Mouse (Mus musculus) liver, embryonic 13.5 days (tissue): Measurements from ENCODE around the gene Pnpla2. TPM values are rescaled to one million over a fixed set of nuclear protein-coding genes. Genes with fewer than 3 reads are reported as not detected.
A peak's percentile ranks its signal among the peaks of the same experiment; 100 is the strongest.
"Not testable (repeated sequence)": the region's sequence is repeated elsewhere in the genome, so short reads cannot be mapped to it uniquely, and the experiment has no call there.

Source experiments
- ATAC-seq: fragments of 200-750 bp; cut with Nextera tagmentation; 2 replicates; pipeline ENCODE4 v1.8.0; 2017; ENCODE audit warnings: low read depth, mild to moderate bottlenecking, moderate number of reproducible peaks, moderate library complexity
- DNase-seq: peaks from one replicate; pipeline ENCODE4 v3.0.0; 2022
- H3K27ac ChIP-seq: fragments of 300-500 bp; sonication (generic); 2 replicates; pipeline ENCODE4 v1.5.1; 2015; ENCODE audit warnings: moderate library complexity, mild to moderate bottlenecking, inconsistent platforms
- H3K27me3 ChIP-seq: fragments of 300-500 bp; sonication (generic); 2 replicates; pipeline ENCODE4 v1.6.1; 2015; ENCODE audit warnings: mild to moderate bottlenecking, inconsistent platforms
- H3K36me3 ChIP-seq: fragments of 300-500 bp; sonication (generic); 2 replicates; pipeline ENCODE4 v1.6.1; 2015; ENCODE audit warnings: mild to moderate bottlenecking, inconsistent platforms
- H3K4me1 ChIP-seq: fragments of 300-500 bp; sonication (generic); replicated peaks from 2 replicates; pipeline ENCODE4 v1.6.1; 2015; ENCODE audit warnings: inconsistent platforms
- H3K4me2 ChIP-seq: fragments of 300-500 bp; sonication (generic); 2 replicates; pipeline ENCODE4 v1.6.1; 2015; ENCODE audit warnings: inconsistent platforms, mild to moderate bottlenecking, moderate library complexity
- H3K4me3 ChIP-seq: fragments of 300-500 bp; sonication (generic); replicated peaks from 2 replicates; pipeline ENCODE4 v1.5.1; 2015; ENCODE audit warnings: mild to moderate bottlenecking, inconsistent platforms
- H3K9ac ChIP-seq: fragments of 300-500 bp; sonication (generic); 2 replicates; pipeline ENCODE4 v1.6.1; 2015; ENCODE audit warnings: mild to moderate bottlenecking, inconsistent platforms
- H3K9me3 ChIP-seq: fragments of 300-500 bp; sonication (generic); replicated peaks from 2 replicates; pipeline ENCODE4 v1.6.1; 2016; ENCODE audit warnings: inconsistent platforms
- WGBS: fragments of 180-500 bp; shearing (Covaris S2); methylation state at CpG from one replicate; pipeline ENCODE4 v1.1.7; 2015; ENCODE audit not compliant: insufficient replicate concordance; 5-methylcytosine and 5-hydroxymethylcytosine counted together
- polyA plus RNA-seq: library from polyadenylated mRNA; unstranded; fragments of >200 nt; fragmentation: Nextera tagmentation; extraction: Ambion mirVana; gene quantifications from 2 replicates; pipeline ENCODE4 v1.2.1, GENCODE M21; 2015

Gene Pnpla2
- 11.9 and 13.8 TPM in 2 replicates for polyA plus RNA-seq

DNA sequence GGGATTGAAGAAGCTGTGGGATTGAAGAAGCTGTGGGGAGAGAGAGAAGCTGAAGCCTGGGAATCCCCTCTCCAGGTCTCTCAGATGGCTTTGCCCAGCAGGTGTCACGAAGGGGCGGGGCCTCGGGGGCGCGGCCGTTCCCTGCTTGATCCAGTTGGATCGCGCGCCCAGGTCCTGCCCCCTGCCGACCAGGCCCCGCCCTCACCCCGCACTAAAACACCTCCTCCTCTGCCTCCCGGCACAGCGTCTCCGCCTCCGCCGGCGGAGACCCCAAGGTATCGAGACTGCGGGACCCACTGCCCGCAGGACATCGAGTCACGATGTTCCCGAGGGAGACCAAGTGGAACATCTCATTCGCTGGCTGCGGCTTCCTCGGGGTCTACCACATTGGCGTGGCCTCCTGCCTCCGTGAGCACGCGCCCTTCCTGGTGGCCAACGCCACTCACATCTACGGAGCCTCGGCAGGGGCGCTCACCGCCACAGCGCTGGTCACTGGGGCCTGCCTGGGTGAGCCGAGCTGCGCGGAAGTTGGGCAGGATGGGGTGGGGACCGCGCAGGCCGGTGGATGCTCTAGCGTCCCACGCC, at the start of gene Pnpla2:
Gene Pnpla2, plus strand, starts transcription at position 232 of the 585 bp plus-strand sequence.
- peaks cover 52% of the 10 kb centered on the region for H3K4me1 ChIP-seq
- DNase-seq (peak; percentile 93), ATAC-seq (peak; percentile 88)
- WGBS, result under 1% methylated on average over 41 of the region's 45 CpGs
- peak within 1 kb of the TSS; percentile 100 for H3K4me2 ChIP-seq
- H3K27ac ChIP-seq, result peak within 1 kb of the TSS; percentile 91
- peaks cover 15% of the 10 kb centered on the region for H3K27me3 ChIP-seq
- peaks cover 23% of the 10 kb centered on the region for H3K36me3 ChIP-seq
- no peaks in the 10 kb centered on the region for H3K9me3 ChIP-seq
- peak within 1 kb of the TSS; percentile 84 for H3K4me3 ChIP-seq
- peak within 1 kb of the TSS; percentile 84 for H3K9ac ChIP-seq

DNA sequence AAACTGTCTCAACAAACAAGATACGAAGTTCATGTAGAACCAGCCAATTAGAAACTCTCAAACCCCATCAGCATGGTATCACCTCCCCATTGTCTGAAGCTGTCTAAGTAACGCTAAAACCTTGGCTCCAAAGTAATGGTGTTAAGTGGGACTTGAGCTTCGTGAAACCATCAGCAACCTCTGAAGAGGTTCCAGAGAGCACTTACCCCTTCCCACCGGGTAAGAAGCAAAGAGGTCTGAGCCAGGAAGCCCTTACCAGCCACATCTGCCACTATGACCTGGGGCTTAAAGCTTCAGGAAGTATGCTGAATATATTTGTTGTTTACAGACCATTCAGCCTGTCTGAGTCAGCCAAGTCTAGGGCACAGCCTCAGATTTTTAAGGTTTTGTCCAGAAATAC, 49.5 kb upstream of the Pnpla2 start:
- Histone ChIP-seq H3K36me3 (peaks cover 68% of the 10 kb centered on the region), H3K9me3 (no peaks in the 10 kb centered on the region), H3K4me2 (no peak overlapping the region), H3K27me3 (no peaks in the 10 kb centered on the region), H3K9ac (no peak overlapping the region), H3K4me1 (peaks cover 6% of the 10 kb centered on the region), H3K4me3 (no peak overlapping the region), H3K27ac (no peak overlapping the region)
- DNase-seq (no peak), ATAC-seq (no peak)
- WGBS, result 79% methylated on average over 4 of the region's 4 CpGs

DNA sequence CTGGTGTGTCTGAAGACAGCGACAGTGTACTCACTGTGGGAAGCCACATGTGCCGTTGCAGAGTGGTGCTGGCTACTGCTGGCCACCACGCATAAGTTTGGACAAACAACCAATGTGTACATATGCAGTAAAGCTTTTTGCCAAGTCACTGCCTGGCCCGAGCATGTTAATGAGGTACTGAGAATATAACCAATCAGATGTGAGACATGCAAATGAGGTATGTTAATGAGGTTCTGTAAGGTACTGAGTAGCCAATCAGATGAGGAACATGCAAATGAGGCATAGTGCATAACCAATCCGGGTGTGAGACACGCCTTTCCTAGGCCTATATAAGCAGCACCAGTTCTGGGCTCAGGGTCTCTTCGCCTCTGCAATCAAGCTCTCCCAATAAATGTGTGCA, 47.3 kb upstream of the Pnpla2 start:
- H3K4me2 ChIP-seq, H3K9me3 ChIP-seq, H3K27me3 ChIP-seq, DNase-seq, H3K4me3 ChIP-seq, H3K27ac ChIP-seq, ATAC-seq, H3K9ac ChIP-seq: not testable (repeated sequence)
- peaks cover 48% of the 10 kb centered on the region for H3K36me3 ChIP-seq
- 92% methylated on average over 7 of the region's 7 CpGs for WGBS
- H3K4me1 ChIP-seq, result peaks cover 16% of the 10 kb centered on the region

DNA sequence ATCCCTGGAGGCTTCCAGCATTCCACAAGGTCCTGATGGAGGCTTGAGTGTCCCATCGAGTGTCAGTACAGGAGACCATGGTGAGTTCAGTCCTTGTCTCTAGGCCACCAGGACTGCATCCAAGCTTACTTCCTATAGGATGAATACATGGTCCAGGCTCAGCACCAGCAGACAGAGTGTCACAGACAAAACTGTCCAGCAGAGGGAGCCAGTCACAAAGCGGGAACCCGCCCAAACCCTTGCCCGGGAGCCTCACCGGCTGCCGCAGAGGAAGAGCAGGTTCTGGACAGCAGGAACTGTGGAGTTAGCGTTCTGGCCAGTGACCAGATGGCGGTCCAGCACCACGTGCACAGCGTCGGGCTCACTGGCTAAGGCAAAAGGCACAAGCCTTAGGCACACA, 46.2 kb upstream of the Pnpla2 start:
- WGBS, result 14% methylated on average over 11 of the region's 11 CpGs
- 0 out of 2 replicates have a peak overlapping the region, but pooled peaks have one; percentile 27 for H3K9ac ChIP-seq

DNA sequence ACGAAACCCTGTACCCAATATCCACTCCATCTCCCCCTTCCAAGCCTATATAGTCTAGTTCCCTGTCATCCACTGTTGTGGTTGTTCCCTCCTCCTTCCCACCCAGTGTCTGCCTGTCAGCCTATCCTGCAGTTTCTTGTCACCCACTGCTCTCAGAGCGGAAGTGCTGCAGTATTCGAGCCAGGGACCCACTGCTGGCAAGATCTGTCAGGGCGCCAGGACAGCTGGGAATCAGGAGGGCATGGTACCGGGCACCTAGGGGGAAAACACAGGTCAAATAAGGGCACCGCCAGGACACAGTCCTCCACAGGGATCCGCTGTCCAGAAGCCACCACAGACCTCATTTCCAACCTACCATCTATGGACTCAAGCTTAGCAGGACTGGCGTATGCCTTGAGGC, 44.4 kb upstream of the Pnpla2 start:
- DNase-seq (no peak), ATAC-seq (no peak)
- H3K27ac ChIP-seq, result no peak overlapping the region
- peaks cover 30% of the 10 kb centered on the region for H3K36me3 ChIP-seq
- no peaks in the 10 kb centered on the region for H3K27me3 ChIP-seq
- H3K9ac ChIP-seq, result 0 out of 2 replicates have a peak overlapping the region, but pooled peaks have one; percentile 3
- H3K9me3 ChIP-seq, result no peaks in the 10 kb centered on the region
- H3K4me1 ChIP-seq, result peaks cover 34% of the 10 kb centered on the region
- H3K4me2 ChIP-seq, result no peak overlapping the region
- H3K4me3 ChIP-seq, result no peak overlapping the region
- WGBS, result 84% methylated on average over 8 of the region's 8 CpGs

More for the DNA sequence above, 46.2 kb upstream of the Pnpla2 start:
- ATAC-seq (peak; percentile 58), DNase-seq (peak; percentile 71)
- no peaks in the 10 kb centered on the region for H3K27me3 ChIP-seq
- H3K4me3 ChIP-seq, result no peak overlapping the region
- peaks cover 36% of the 10 kb centered on the region for H3K36me3 ChIP-seq
- H3K4me1 ChIP-seq, result peaks cover 26% of the 10 kb centered on the region
- no peak overlapping the region for H3K27ac ChIP-seq
- no peak overlapping the region for H3K4me2 ChIP-seq
- H3K9me3 ChIP-seq, result no peaks in the 10 kb centered on the region

DNA sequence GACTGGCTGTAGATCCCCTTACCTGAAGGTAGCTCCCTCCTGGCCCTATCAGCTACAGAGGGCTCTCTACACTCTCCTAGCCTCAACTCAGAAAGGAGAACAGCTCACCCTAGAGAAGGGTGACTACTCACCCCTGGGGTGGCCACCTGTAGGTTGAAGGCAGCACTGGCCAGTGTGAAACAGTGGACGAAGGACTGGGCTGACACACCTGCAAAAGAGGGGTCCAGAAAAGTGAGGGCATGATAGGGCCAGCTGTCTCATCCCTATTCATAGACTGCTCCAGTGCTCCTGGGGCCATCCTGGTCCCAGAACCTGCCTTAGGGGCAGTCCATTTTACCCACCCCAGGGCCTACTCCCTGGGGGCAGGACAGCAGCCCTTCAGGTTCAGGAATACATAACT, 43.3 kb upstream of the Pnpla2 start:
- DNase-seq, result no peak
- 85% methylated on average over 1 of the region's 1 CpGs for WGBS
- Histone ChIP-seq H3K36me3 (peaks cover 30% of the 10 kb centered on the region), H3K4me3 (no peak overlapping the region), H3K9ac (no peak overlapping the region), H3K4me1 (peaks cover 34% of the 10 kb centered on the region), H3K4me2 (no peak overlapping the region), H3K27ac (no peak overlapping the region), H3K27me3 (no peaks in the 10 kb centered on the region), H3K9me3 (no peaks in the 10 kb centered on the region)
- ATAC-seq, result no peak

DNA sequence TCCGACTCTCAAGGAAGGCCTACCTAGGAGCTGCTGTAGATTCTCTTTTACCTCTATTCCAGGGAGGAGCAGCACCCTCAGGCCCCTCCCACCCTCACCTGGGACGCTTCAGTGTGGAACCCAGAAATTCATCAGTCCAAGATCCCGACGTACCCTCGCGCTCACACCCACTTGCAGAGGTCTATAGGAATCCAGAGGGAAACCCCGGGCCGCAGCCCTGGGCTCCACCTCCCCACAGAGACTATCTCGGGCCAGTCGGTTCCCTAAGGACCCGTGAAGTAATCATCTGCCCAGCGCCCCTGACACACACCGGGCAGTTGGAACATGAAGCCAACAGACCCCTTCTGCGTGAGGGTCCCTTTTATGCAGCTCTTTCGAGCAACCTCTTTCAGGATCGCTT, 41.7 kb upstream of the Pnpla2 start:
- DNase-seq, result no peak

DNA sequence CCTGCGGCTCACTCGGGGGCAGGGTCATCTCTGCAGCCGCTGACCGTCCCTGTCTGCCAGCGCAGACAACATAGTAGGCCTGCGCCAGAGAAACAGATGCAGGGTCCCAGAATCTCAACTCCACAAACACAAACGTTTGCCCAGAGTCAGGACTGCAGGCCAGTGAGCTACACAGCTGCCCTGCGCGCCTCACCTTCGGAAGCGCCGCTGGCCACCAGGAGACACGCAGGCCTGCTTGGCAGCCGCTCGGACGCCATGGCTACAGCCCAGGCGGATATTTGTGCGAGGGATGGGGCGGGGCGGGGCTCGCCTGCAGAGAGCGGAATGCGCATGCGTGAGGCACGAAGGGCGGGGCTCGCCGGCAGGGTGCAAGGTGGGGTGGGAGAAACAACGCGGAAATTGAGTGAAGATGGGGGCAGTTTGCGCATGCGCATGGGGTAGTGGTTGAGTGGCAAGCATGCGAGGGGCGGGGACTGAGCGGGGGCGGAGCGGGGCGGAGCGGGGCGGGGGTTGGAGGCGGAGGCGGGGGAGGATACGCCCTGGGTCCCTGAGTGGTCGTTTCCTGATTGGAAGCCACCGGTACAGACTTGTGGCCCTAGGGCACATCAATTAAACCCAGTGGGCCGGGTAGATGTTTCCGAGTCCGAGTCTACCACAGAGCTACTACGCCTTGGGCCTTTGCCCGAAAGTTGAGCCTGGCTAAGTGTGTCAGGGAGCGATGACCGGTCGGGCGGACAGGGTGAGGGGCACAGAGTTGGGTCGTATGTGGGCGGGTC, 41.0 kb upstream of the Pnpla2 start, which contains the start of gene Gatd1:
Gene Gatd1, minus strand, starts transcription at position 328 of the 776 bp plus-strand sequence.
- H3K9ac ChIP-seq, result peak within 1 kb of the TSS; percentile 87
- peak; percentile 93 for ATAC-seq

More for the DNA sequence above, 41.7 kb upstream of the Pnpla2 start:
- ATAC-seq, result peak; percentile 6
- peak overlapping the region; percentile 96 for H3K4me2 ChIP-seq
- H3K4me1 ChIP-seq, result peaks cover 34% of the 10 kb centered on the region
- H3K4me3 ChIP-seq, result peak overlapping the region; percentile 75
- H3K9ac ChIP-seq, result peak overlapping the region; percentile 87
- no peaks in the 10 kb centered on the region for H3K9me3 ChIP-seq
- peak overlapping the region; percentile 78 for H3K27ac ChIP-seq
- WGBS, result 4% methylated on average over 16 of the region's 16 CpGs
- no peaks in the 10 kb centered on the region for H3K27me3 ChIP-seq
- peaks cover 20% of the 10 kb centered on the region for H3K36me3 ChIP-seq

DNA sequence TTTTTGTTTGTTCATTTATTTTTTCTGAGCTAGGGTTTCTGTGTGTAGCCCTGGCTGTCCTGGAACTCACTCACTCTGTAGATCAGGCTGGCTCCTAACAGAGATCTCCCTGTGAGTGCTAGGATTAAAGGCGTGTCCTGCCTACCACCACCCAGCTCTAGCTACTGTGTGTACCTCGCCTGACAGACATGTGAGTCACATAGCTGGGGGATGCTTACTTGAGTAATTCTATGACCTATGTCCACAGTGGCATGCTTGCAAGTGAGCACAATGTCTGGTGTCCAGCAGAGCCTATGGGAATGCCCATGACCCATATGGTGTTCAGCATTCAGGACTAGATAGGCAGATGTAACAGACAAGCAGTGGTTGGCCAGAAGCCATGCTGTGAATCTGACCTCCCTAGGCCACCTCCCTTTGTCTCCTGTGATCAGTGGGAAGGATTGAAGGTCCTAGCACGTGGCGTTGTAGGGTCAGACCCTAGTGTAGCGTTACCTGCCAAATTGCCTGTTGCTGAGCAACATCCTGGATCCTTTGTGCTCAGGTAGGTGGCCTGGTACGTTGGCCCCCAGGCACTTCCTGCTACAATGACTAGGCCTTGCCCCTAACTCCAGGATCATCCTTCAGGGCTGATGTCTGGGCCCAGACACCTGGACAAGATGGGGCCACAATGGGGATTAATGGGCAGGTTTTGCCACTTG, 38.7 kb upstream of the Pnpla2 start:
- Histone ChIP-seq H3K27me3 (no peaks in the 10 kb centered on the region), H3K27ac (no peak overlapping the region), H3K4me2 (no peak overlapping the region), H3K9me3 (no peaks in the 10 kb centered on the region), H3K36me3 (no peaks in the 10 kb centered on the region), H3K4me1 (peaks cover 34% of the 10 kb centered on the region), H3K9ac (no peak overlapping the region), H3K4me3 (no peak overlapping the region)
- DNase-seq (no peak), ATAC-seq (no peak)
- 73% methylated on average over 6 of the region's 6 CpGs for WGBS

More for the DNA sequence above, 41.0 kb upstream of the Pnpla2 start, which contains the start of gene Gatd1:
- Histone ChIP-seq H3K4me3 (peak within 1 kb of the TSS; percentile 75), H3K4me1 (peaks cover 38% of the 10 kb centered on the region), H3K36me3 (peaks cover 15% of the 10 kb centered on the region), H3K4me2 (peak within 1 kb of the TSS; percentile 96), H3K27me3 (no peaks in the 10 kb centered on the region), H3K27ac (peak within 1 kb of the TSS; percentile 79), H3K9me3 (no peaks in the 10 kb centered on the region)
- peak; percentile 99 for DNase-seq
- under 1% methylated on average over 54 of the region's 56 CpGs for WGBS

DNA sequence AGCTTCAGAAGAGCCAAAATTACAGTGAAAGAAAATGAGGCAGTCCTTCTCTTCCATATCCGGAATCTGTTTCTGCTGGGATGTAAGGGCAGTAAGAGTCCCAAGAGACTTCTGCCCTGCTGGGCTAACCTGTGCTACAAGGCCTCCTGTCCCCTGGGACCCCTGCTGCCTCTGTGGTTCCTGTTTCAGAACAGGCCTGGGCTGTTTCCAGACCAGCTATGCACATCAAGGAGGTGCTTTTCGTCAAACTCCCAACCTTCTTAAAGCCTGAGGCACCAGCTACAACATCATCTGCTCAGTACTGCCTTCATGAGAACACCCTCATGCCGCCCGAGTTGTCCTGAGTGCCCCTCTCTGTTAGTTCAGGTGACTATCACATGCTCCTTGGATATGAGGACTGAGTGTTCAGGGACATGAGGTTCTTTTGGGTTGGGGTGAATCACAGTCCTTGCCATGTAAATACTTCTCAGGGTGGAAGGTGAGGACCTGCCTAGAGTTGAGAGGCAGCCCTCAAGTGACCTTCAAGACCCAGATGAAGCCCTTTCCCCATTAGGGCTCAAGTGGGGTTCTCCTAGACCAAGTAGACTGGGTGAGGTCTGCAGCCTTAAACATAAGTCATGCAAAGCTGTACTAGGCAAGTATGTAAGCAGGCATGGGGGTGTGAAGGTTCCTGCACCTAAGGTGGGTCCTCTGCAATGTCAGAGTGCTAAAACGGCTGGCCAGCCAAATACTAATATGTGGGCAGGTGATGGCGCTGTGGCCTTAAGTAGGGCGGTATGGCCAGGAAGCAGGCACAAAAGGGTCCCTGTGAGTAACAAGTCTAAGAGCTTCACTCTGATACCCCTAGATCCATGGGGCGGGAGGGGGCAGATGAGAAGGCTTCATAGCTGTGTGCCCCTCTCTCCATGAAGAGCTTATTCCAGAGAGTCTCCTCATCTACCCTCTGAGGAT, 37.0 kb upstream of the Pnpla2 start:
- Histone ChIP-seq H3K9me3 (no peaks in the 10 kb centered on the region), H3K4me1 (peaks cover 21% of the 10 kb centered on the region), H3K4me2 (no peak overlapping the region), H3K36me3 (no peaks in the 10 kb centered on the region), H3K27me3 (no peaks in the 10 kb centered on the region), H3K9ac (no peak overlapping the region), H3K27ac (no peak overlapping the region), H3K4me3 (no peak overlapping the region)
- DNase-seq (no peak), ATAC-seq (no peak)
- WGBS, result 63% methylated on average over 8 of the region's 8 CpGs
